Mouse (Mus musculus): Measurements from ENCODE around the gene Smok3b. TPM values are rescaled to one million over a fixed set of nuclear protein-coding genes. Genes with fewer than 3 reads are reported as not detected.

Gene Smok3b
- polyA plus RNA-seq, 1 experiment: not detected

DNA sequence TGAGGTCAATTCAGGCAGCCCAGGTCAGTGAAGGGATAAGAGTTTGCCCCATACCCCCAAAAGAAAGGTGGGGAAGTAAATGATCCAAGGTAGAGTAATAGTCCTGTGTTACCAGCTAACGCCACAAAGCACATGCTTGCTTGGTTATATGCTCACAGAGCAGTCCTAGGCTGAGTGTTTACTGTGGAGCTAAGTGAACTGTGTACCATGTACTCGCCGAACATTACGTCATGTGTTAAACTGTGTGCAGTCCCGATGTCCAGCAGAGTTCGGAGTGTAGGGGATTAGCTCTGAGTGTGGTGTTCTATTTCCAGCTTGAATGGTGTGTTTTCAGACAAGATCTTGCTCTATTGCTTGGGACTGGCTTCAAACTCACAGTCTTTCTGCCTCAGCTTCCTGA lies 73.2 kb downstream of the Smok3b start:
- no peaks in the 10 kb centered on the region for H3K4me1 ChIP-seq (ENCODE audit: control insufficient read depth, insufficient read depth, low read length)
- TF ChIP-seq CTCF (IDR thresholded peaks at IDR 0.05; ENCODE audit: extremely low read depth, insufficient read depth, low read length): no peak
- no peak for TF ChIP-seq POLR2A (IDR thresholded peaks at IDR 0.05; ENCODE audit: extremely low read depth, insufficient read depth, low read length)
- no peak overlapping the region for H3K27ac ChIP-seq (ENCODE audit: insufficient read depth, low read length)
- no peak overlapping the region for H3K4me3 ChIP-seq (ENCODE audit: insufficient read depth, low read length)

Other genes with a start within 250 kb of the Smok3b start
- gene Ppp1r35, start 242.6 kb upstream of the Smok3b start, polyA plus RNA-seq (2012; rRNA removed): 26.9 and 27.6 TPM in 2 replicates
- gene Mepce, start 233.8 kb upstream of the Smok3b start, polyA plus RNA-seq (2012; rRNA removed): 37.8 and 38.1 TPM in 2 replicates
- gene Zcwpw1, start 233.6 kb upstream of the Smok3b start, polyA plus RNA-seq (2012; rRNA removed): 11.3 and 12.6 TPM in 2 replicates
- 1.1 and 1.3 TPM in 2 replicates for gene Pilra, start 185.1 kb upstream of the Smok3b start, polyA plus RNA-seq (2012; rRNA removed)
- gene Pilrb1, start 163.3 kb upstream of the Smok3b start, polyA plus RNA-seq (2012; rRNA removed): 0.08 TPM in 1 of 2 replicates, not detected in the other
- 0.42 and 0.44 TPM in 2 replicates for gene Pilrb2, start 149.6 kb upstream of the Smok3b start, polyA plus RNA-seq (2012; rRNA removed)
- 1.2 and 1.6 TPM in 2 replicates for gene Cyp3a13, start 99.8 kb upstream of the Smok3b start, polyA plus RNA-seq (2012; rRNA removed)
- 47.0 and 57.3 TPM in 2 replicates for gene Gjc3, start 58.3 kb upstream of the Smok3b start, polyA plus RNA-seq (2012; rRNA removed)
- gene Azgp1, start 39.9 kb upstream of the Smok3b start, polyA plus RNA-seq (2012; rRNA removed): 0.10 TPM in 1 of 2 replicates, not detected in the other
- not detected in 2 replicates for gene Smok3a, start 168 bp upstream of the Smok3b start, polyA plus RNA-seq (2012; rRNA removed)
- gene Smok3c, start 31.8 kb downstream of the Smok3b start, polyA plus RNA-seq (2012; rRNA removed): not detected in 2 replicates
- 14.3 and 14.9 TPM in 2 replicates for gene Zkscan1, start 63.7 kb downstream of the Smok3b start, polyA plus RNA-seq (2012; rRNA removed)
- gene Zscan21, start 95.5 kb downstream of the Smok3b start, polyA plus RNA-seq (2012; rRNA removed): 16.5 and 18.2 TPM in 2 replicates
- 3.9 and 5.4 TPM in 2 replicates for gene Zfp113, start 134.3 kb downstream of the Smok3b start, polyA plus RNA-seq (2012; rRNA removed)
- 131 and 139 TPM in 2 replicates for gene Cops6, start 139.6 kb downstream of the Smok3b start, polyA plus RNA-seq (2012; rRNA removed)
- gene Ap4m1, start 150.6 kb downstream of the Smok3b start, polyA plus RNA-seq (2012; rRNA removed): 21.6 and 25.3 TPM in 2 replicates
- gene Mcm7, start 151.0 kb downstream of the Smok3b start, polyA plus RNA-seq (2012; rRNA removed): 17.1 and 19.7 TPM in 2 replicates
- 54.3 and 55.3 TPM in 2 replicates for gene Taf6, start 166.0 kb downstream of the Smok3b start, polyA plus RNA-seq (2012; rRNA removed)
- 13.3 and 15.8 TPM in 2 replicates for gene Cnpy4, start 166.1 kb downstream of the Smok3b start, polyA plus RNA-seq (2012; rRNA removed)
- gene Mblac1, start 172.9 kb downstream of the Smok3b start, polyA plus RNA-seq (2012; rRNA removed): 5.7 and 7.3 TPM in 2 replicates
- gene Nxpe5, start 204.5 kb downstream of the Smok3b start, polyA plus RNA-seq (2012; rRNA removed): not detected in 2 replicates
- 162 and 163 TPM in 2 replicates for gene Lamtor4, start 234.1 kb downstream of the Smok3b start, polyA plus RNA-seq (2012; rRNA removed)
- 83.9 and 86.5 TPM in 2 replicates for gene BC037034, start 242.6 kb downstream of the Smok3b start, polyA plus RNA-seq (2012; rRNA removed)